Mouse (Mus musculus): ENCODE data around the gene Gm49661. TPM values are rescaled to one million over a fixed set of nuclear protein-coding genes. Genes with fewer than 3 reads are reported as not detected.

The Gm49661 gene
- total and polyA plus RNA-seq, 3 experiments, result 3.1 TPM; not detected in 2

GRCm38 (mm10) chr8:84986379-84986945 lies 17.2 kb upstream of the Gm49661 start:
- no peak for DNase-seq (ENCODE audit: extremely low read depth)
- no peaks in the 10 kb centered on the region for H3K9me3 ChIP-seq (replicated peaks; ENCODE audit: low read length)
- no peaks in the 10 kb centered on the region for H3K79me2 ChIP-seq (replicated peaks; ENCODE audit: control insufficient read depth, extremely low read depth, insufficient read depth, poor library complexity, severe bottlenecking)
- peak overlapping the region; percentile 12 to 56 (median 54) for H3K4me3 ChIP-seq (replicated peaks in 1 of 3; ENCODE audit: low read depth in 2 of 3, low read length in 2 of 3, poor library complexity in 1 of 3)
- H3K4me2 ChIP-seq (ENCODE audit: insufficient read depth, low read depth, poor library complexity, severe bottlenecking), result peak overlapping the region; percentile 53
- TF ChIP-seq IRF4 (IDR thresholded peaks at IDR 0.05; ENCODE audit: low read depth, low read length), result no peak
- no peak for TF ChIP-seq POLR2A (IDR thresholded peaks at IDR 0.05; ENCODE audit: low read depth, low read length)
- TF ChIP-seq MAFK (IDR thresholded peaks at IDR 0.05; ENCODE audit: insufficient replicate concordance, low read length), result no peak
- 0 out of 2 replicates have a peak, but pooled peaks have one; percentile 15 for TF ChIP-seq MYC (IDR thresholded peaks at IDR 0.05; ENCODE audit: low read depth, low read length)
- TF ChIP-seq KAT2A (IDR thresholded peaks at IDR 0.05; ENCODE audit: insufficient replicate concordance, low read length), result no peak
- TF ChIP-seq MAZ (IDR thresholded peaks at IDR 0.05; ENCODE audit: low read depth, low read length), result no peak
- H3K27ac ChIP-seq (ENCODE audit: insufficient read depth, low read depth), result peak overlapping the region; percentile 94
- dilution Hi-C loops (cut with MboI; ENCODE audit: extremely low pct_ligation_motif_present, extremely low pct_unique_long_range_greater_than_20kb, low sequenced_read_pairs) (no loop called here), in situ Hi-C loops (cut with MboI; ENCODE audit: low pct_ligation_motif_present, low pct_unique_long_range_greater_than_20kb, low sequenced_read_pairs) (no loop called here)
- H3K9ac ChIP-seq (ENCODE audit: insufficient read depth, low read depth), result peak overlapping the region; percentile 34
- H3K4me1 ChIP-seq (ENCODE audit: control insufficient read depth in 1 of 2, insufficient read depth in 2 of 2), result peaks cover 51 to 66% of the 10 kb centered on the region in 2 experiments
- H3K36me3 ChIP-seq (replicated peaks in 1 of 2; ENCODE audit: control insufficient read depth in 1 of 2, insufficient read depth in 1 of 2, low read length in 1 of 2), result no peaks in the 10 kb centered on the region
- H3K27me3 ChIP-seq (replicated peaks), result no peaks in the 10 kb centered on the region

DNA sequence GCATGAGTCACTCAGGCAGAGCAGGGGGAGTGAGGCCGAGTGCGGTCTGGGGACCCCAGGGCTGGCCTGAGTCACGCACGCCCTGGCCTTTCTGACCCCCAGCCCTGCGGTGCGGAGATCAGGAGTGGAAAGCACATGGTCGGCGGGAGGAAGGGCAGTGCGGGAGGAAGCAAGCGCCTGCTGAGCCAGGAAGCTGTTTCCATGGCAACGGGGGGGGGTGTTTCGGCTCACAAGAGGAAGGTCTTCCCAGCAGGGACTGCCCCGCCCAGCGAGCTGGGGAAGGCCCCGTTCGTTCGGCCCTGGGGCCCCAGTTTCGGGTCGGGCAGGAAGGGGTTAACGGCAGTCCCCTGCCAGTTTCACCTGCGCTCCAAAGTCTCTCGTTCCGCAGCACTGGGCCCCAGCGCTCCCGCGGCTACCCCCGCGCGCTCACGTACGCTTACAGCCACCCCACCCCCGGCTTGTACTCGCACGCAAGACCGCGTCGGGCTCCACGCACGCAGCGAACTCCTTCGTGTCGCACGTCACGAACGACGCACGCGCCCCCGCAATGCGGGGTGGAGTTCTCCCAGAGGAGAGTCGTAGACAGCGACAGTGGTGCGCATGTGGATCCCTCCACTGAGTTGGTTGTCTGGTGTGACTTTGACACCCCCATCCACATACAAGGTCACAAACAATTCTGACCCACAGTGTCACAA lies 16.6 kb upstream of the Gm49661 start:
- Histone ChIP-seq H3K4me3 (replicated peaks in 1 of 3; ENCODE audit: low read depth in 2 of 3, low read length in 2 of 3, poor library complexity in 1 of 3) (peak overlapping the region; percentile 44 to 64 (median 56)), H3K4me2 (ENCODE audit: insufficient read depth, low read depth, poor library complexity, severe bottlenecking) (peak overlapping the region; percentile 90), H3K27me3 (replicated peaks) (no peaks in the 10 kb centered on the region), H3K9ac (ENCODE audit: insufficient read depth, low read depth) (peak overlapping the region; percentile 89), H3K4me1 (ENCODE audit: control insufficient read depth in 1 of 2, insufficient read depth in 2 of 2) (peaks cover 47 to 66% of the 10 kb centered on the region in 2 experiments), H3K27ac (ENCODE audit: insufficient read depth, low read depth) (peak overlapping the region; percentile 94), H3K79me2 (replicated peaks; ENCODE audit: control insufficient read depth, extremely low read depth, insufficient read depth, poor library complexity, severe bottlenecking) (no peaks in the 10 kb centered on the region), H3K36me3 (replicated peaks in 1 of 2; ENCODE audit: control insufficient read depth in 1 of 2, insufficient read depth in 1 of 2, low read length in 1 of 2) (no peaks in the 10 kb centered on the region), H3K9me3 (replicated peaks; ENCODE audit: low read length) (no peaks in the 10 kb centered on the region)
- dilution Hi-C loops (cut with MboI; ENCODE audit: extremely low pct_ligation_motif_present, extremely low pct_unique_long_range_greater_than_20kb, low sequenced_read_pairs) (no loop called here), in situ Hi-C loops (cut with MboI; ENCODE audit: low pct_ligation_motif_present, low pct_unique_long_range_greater_than_20kb, low sequenced_read_pairs) (no loop called here)
- DNase-seq (ENCODE audit: extremely low read depth), result peak; percentile 99
- TF ChIP-seq MXI1 (IDR thresholded peaks at IDR 0.05; ENCODE audit: low read depth, low read length) (peak; percentile 99), USF1 (IDR thresholded peaks at IDR 0.05; ENCODE audit: low read depth, low read length) (no peak; the same call in 1 of the 2 replicates), RCOR1 (conservative IDR thresholded peaks at IDR 0.05; ENCODE audit: low read depth, low read length) (peak; percentile 72; the same call in 1 of the 2 replicates), ZKSCAN1 (IDR thresholded peaks at IDR 0.05; ENCODE audit: borderline replicate concordance, low read depth, low read length) (no peak), ZC3H11A (IDR thresholded peaks at IDR 0.05; ENCODE audit: low read depth, low read length) (no peak), BHLHE40 (IDR thresholded peaks at IDR 0.05; ENCODE audit: low read depth, low read length) (peak; percentile 80), HCFC1 (IDR thresholded peaks at IDR 0.05; ENCODE audit: low read depth, low read length) (peak; percentile 63), JUND (conservative IDR thresholded peaks at IDR 0.05; ENCODE audit: low read depth, low read length) (no peak), CHD2 (IDR thresholded peaks at IDR 0.05; ENCODE audit: low read length) (peak; percentile 78), POLR2A (IDR thresholded peaks at IDR 0.05; ENCODE audit: low read depth, low read length) (peak; percentile 52), MAFK (IDR thresholded peaks at IDR 0.05; ENCODE audit: insufficient replicate concordance, low read length) (no peak), EP300 (IDR thresholded peaks at IDR 0.05; ENCODE audit: low read length) (peak; percentile 77), TBP (conservative IDR thresholded peaks at IDR 0.05; ENCODE audit: low read depth, low read length) (peak; percentile 54), MEF2A (IDR thresholded peaks at IDR 0.05; ENCODE audit: borderline replicate concordance, low read depth, low read length) (peak; percentile 87), CHD1 (IDR thresholded peaks at IDR 0.05; ENCODE audit: low read depth, low read length) (no peak; the same call in 1 of the 2 replicates), CTCF (conservative IDR thresholded peaks at IDR 0.05 in 1 of 2, IDR thresholded peaks at IDR 0.05 in 1 of 2; ENCODE audit: low read depth in 2 of 2, low read length in 2 of 2) (no peak), ETS1 (conservative IDR thresholded peaks at IDR 0.05; ENCODE audit: low read depth, low read length) (peak; percentile 90), MAX (IDR thresholded peaks at IDR 0.05; ENCODE audit: low read length) (peak; percentile 98), NRF1 (IDR thresholded peaks at IDR 0.05; ENCODE audit: low read depth, low read length) (peak; percentile 68), MYC (IDR thresholded peaks at IDR 0.05; ENCODE audit: low read depth, low read length) (peak; percentile 96), USF2 (conservative IDR thresholded peaks at IDR 0.05; ENCODE audit: low read depth, low read length) (no peak), SIN3A (IDR thresholded peaks at IDR 0.05; ENCODE audit: low read length) (peak; percentile 96), IRF4 (IDR thresholded peaks at IDR 0.05; ENCODE audit: low read depth, low read length) (peak; percentile 98), UBTF (IDR thresholded peaks at IDR 0.05; ENCODE audit: low read depth, low read length) (peak; percentile 55; the same call in 1 of the 2 replicates), ELF1 (IDR thresholded peaks at IDR 0.05; ENCODE audit: low read depth, low read length) (peak; percentile 79), JUN (IDR thresholded peaks at IDR 0.05; ENCODE audit: insufficient read depth, low read depth, low read length) (no peak), ZMIZ1 (IDR thresholded peaks at IDR 0.05; ENCODE audit: low read depth, low read length) (peak; percentile 59; the same call in 1 of the 2 replicates), POLR2AphosphoS2 (IDR thresholded peaks at IDR 0.05; ENCODE audit: low read depth, low read length) (no peak; the same call in 1 of the 2 replicates)
